In genomic region chr3:135377445-135377844, GRCm38 (mm10) we compare ENCODE assay signal across 23 mouse cellular contexts. TPM values are rescaled to one million over a fixed set of nuclear protein-coding genes. Genes with fewer than 3 reads are reported as not detected.
A peak's percentile ranks its signal among the peaks of the same experiment; 100 is the strongest.
DNase-seq lines count a peak whose midpoint lies in the region; ATAC-seq lines count a peak whose summit lies in the region.
"Had no signal": no experiment of that assay in that cellular context is flagged by ENCODE, and none has a peak within 500 bp of the region (broad histone marks: within the 10 kb centered on the region; RNA-seq: fewer than 3 reads in every experiment).

No protein-coding gene starts in this region.

- H3K9ac ChIP-seq in forebrain, embryonic 14.5 days (ENCODE audit: low read length): no peak overlapping the region
- H3K9ac ChIP-seq: embryonic facial prominence, embryonic 12.5 days; forebrain, embryonic 13.5 days had no signal

- H3K36me3 ChIP-seq in megakaryocyte, embryonic 14.5 days (replicated peaks; ENCODE audit: low read length): no peaks in the 10 kb centered on the region
- H3K36me3 ChIP-seq in splenic B cell, adult 2 months (ENCODE audit: control insufficient read depth, insufficient read depth, low read length, poor library complexity, severe bottlenecking): no peaks in the 10 kb centered on the region
- H3K36me3 ChIP-seq in forebrain, embryonic 14.5 days (ENCODE audit: control insufficient read depth, insufficient read depth, low read length): no peaks in the 10 kb centered on the region
- H3K36me3 ChIP-seq: embryonic facial prominence, embryonic 10.5 days; embryonic facial prominence, embryonic 12.5 days; G1E had no signal

- no peak for ATAC-seq in megakaryocyte, adult 5-6 weeks (ENCODE audit: poor library complexity, severe bottlenecking)
- ATAC-seq in forebrain, embryonic 14.5 days: no peak
- ATAC-seq: activated CD4-positive, CD25-positive, alpha-beta regulatory T cell, adult 4 months; CD4-positive, CD25-positive, alpha-beta regulatory T cell, adult 4 months; forebrain, embryonic 13.5 days; forebrain, embryonic 16.5 days; Patski had no signal

- no peaks in the 10 kb centered on the region for H3K9me3 ChIP-seq in megakaryocyte, embryonic 14.5 days
- H3K9me3 ChIP-seq in forebrain, embryonic 14.5 days (replicated peaks; ENCODE audit: control insufficient read depth, low read length): no peaks in the 10 kb centered on the region
- H3K9me3 ChIP-seq: embryonic facial prominence, embryonic 10.5 days; embryonic facial prominence, embryonic 12.5 days; forebrain, embryonic 13.5 days; G1E had no signal

- no peak overlapping the region for H3K27ac ChIP-seq in forebrain, embryonic 14.5 days (ENCODE audit: low read depth, low read length)
- H3K27ac ChIP-seq: embryonic facial prominence, embryonic 10.5 days; embryonic facial prominence, embryonic 12.5 days; forebrain, embryonic 13.5 days had no signal

- H3K4me2 ChIP-seq in forebrain, embryonic 14.5 days (ENCODE audit: low read length): no peak overlapping the region
- H3K4me2 ChIP-seq: embryonic facial prominence, embryonic 12.5 days; forebrain, embryonic 13.5 days had no signal

- peaks cover 2% of the 10 kb centered on the region for H3K27me3 ChIP-seq in megakaryocyte, embryonic 14.5 days (replicated peaks)
- H3K27me3 ChIP-seq in splenic B cell, adult 2 months (ENCODE audit: control insufficient read depth, insufficient read depth, low read length, poor library complexity, severe bottlenecking): no peaks in the 10 kb centered on the region
- no peaks in the 10 kb centered on the region for H3K27me3 ChIP-seq in forebrain, embryonic 14.5 days (replicated peaks; ENCODE audit: control insufficient read depth, insufficient read depth, low read length)
- H3K27me3 ChIP-seq: CH12.LX; embryonic facial prominence, embryonic 12.5 days; forebrain, embryonic 13.5 days; Patski had no signal

- DNase-seq in A20 (ENCODE audit: low read depth, low spot score): peak; percentile 69
- DNase-seq in splenic B cell, adult 2 months (ENCODE audit: low read depth, low spot score): peak; percentile 22
- no peak for DNase-seq in forebrain, embryonic 14.5 days (ENCODE audit: low spot score)
- DNase-seq: adrenal gland, adult 8-10 months; adrenal gland, postnatal 14 days; adrenal gland, postnatal 36 days; B cell, adult 2 months; cerebellum, adult 11-12 months; cerebellum, adult 2 months; cerebellum, adult 9-10 months; cerebellum, postnatal 10 days; cerebellum, postnatal 25 days had no signal

- WGBS in forebrain, embryonic 14.5 days: 86% methylated on average over 10 of the region's 10 CpGs

- H3K4me1 ChIP-seq in megakaryocyte, embryonic 14.5 days: no peaks in the 10 kb centered on the region
- H3K4me1 ChIP-seq in forebrain, embryonic 14.5 days (ENCODE audit: control insufficient read depth, insufficient read depth, low read length): no peaks in the 10 kb centered on the region
- H3K4me1 ChIP-seq: embryonic facial prominence, embryonic 10.5 days; embryonic facial prominence, embryonic 12.5 days; forebrain, embryonic 13.5 days had no signal

- H3K4me3 ChIP-seq in megakaryocyte, embryonic 14.5 days (replicated peaks): peak overlapping the region; percentile 18
- H3K4me3 ChIP-seq in forebrain, embryonic 14.5 days (ENCODE audit: low read depth, low read length): no peak overlapping the region
- H3K4me3 ChIP-seq: embryonic facial prominence, embryonic 10.5 days; embryonic facial prominence, embryonic 12.5 days; forebrain, embryonic 13.5 days had no signal

RNA-seq across cellular contexts. Expression of gene Slc9b1, which starts 29.6 kb away (rescaled TPM):
- polyA plus RNA-seq in megakaryocyte, embryonic 14.5 days (2012; ENCODE audit: insufficient read depth, low replicate concordance): not detected in 2 replicates
- not detected in 2 replicates for total RNA-seq in megakaryocyte, adult 5-6 weeks (2015)
- total RNA-seq in megakaryocyte, adult 5-6 weeks (2017): not detected in 2 replicates
- not detected in 2 replicates for polyA plus RNA-seq in forebrain, embryonic 14.5 days (2014; fragmentation: Nextera tagmentation; extraction: Ambion mirVana)
- polyA plus RNA-seq: cerebellum, adult 2 months; embryonic facial prominence, embryonic 10.5 days; forebrain, embryonic 13.5 days; forebrain, embryonic 16.5 days; Patski had no signal

RNA-seq across cellular contexts. Expression of gene Cisd2, which starts 46.3 kb away (rescaled TPM):
- polyA plus RNA-seq in megakaryocyte, embryonic 14.5 days (2012; ENCODE audit: insufficient read depth, low replicate concordance): 20.5 and 23.0 TPM in 2 replicates
- 51.2 and 52.0 TPM in 2 replicates for total RNA-seq in megakaryocyte, adult 5-6 weeks (2015)
- 25.0 and 27.9 TPM in 2 replicates for total RNA-seq in megakaryocyte, adult 5-6 weeks (2017)
- polyA plus RNA-seq in forebrain, embryonic 14.5 days (2014; fragmentation: Nextera tagmentation; extraction: Ambion mirVana): 42.5 and 49.5 TPM in 2 replicates
